Mouse (Mus musculus) MEL (cell line): ENCODE results near the gene Gm49393. TPM values are rescaled to one million over a fixed set of nuclear protein-coding genes. Genes with fewer than 3 reads are reported as not detected.

Experiments
- DNase-seq: peaks from one replicate; pipeline ENCODE4 v3.0.0; 2011; ENCODE audit warnings: low read depth, low spot score
- H3K27ac ChIP-seq: 2 replicates; pipeline ENCODE4 v1.5.1; 2012; ENCODE audit warnings: low read depth, mild to moderate bottlenecking, control low read depth, low read length, moderate library complexity; ENCODE audit not compliant: control insufficient read depth
- H3K27me3 ChIP-seq, 2 experiments: fragments of 150-350 bp in 1 of 2; sonication (generic) in 1 of 2; 2 replicates each; pipeline ENCODE4 v1.6.1; 2012; ENCODE audit warnings: low read length in 2 of 2, mild to moderate bottlenecking in 2 of 2, improper control_type of control experiment in 1 of 2, moderate library complexity in 1 of 2; ENCODE audit not compliant: insufficient read depth in 2 of 2, control insufficient read depth in 1 of 2
- H3K36me3 ChIP-seq, 2 experiments: 2 replicates each; pipeline ENCODE4 v1.6.1; 2012 to 2014; ENCODE audit warnings: low read length in 2 of 2, improper control_type of control experiment in 1 of 2, inconsistent platforms in 1 of 2, mild to moderate bottlenecking in 1 of 2; ENCODE audit not compliant: insufficient read depth in 2 of 2, control insufficient read depth in 1 of 2
- H3K4me1 ChIP-seq, 2 experiments: fragments of 150-350 bp in 1 of 2; sonication (generic) in 1 of 2; 2 replicates each; pipeline ENCODE4 v1.6.1; 2012; ENCODE audit warnings: low read length in 2 of 2, improper control_type of control experiment in 1 of 2, mild to moderate bottlenecking in 1 of 2; ENCODE audit not compliant: insufficient read depth in 2 of 2, control insufficient read depth in 1 of 2
- H3K4me3 ChIP-seq, 2 experiments: fragments of 150-350 bp in 1 of 2; sonication (generic) in 1 of 2; 2 replicates each; pipeline ENCODE4 v1.5.1; 2012; ENCODE audit warnings: low read depth in 2 of 2, low read length in 2 of 2, mild to moderate bottlenecking in 2 of 2, moderate library complexity in 2 of 2, control low read depth in 1 of 2, improper control_type of control experiment in 1 of 2; ENCODE audit not compliant: control insufficient read depth in 1 of 2, insufficient read depth in 1 of 2
- H3K79me2 ChIP-seq: 2 replicates; pipeline ENCODE4 v1.6.1; 2012; ENCODE audit warnings: mild to moderate bottlenecking, low read length, moderate library complexity; ENCODE audit not compliant: control insufficient read depth, poor library complexity, insufficient read depth
- H3K9ac ChIP-seq: 2 replicates; pipeline ENCODE4 v1.6.1; 2012; ENCODE audit warnings: low read depth, mild to moderate bottlenecking, control low read depth, low read length, moderate library complexity; ENCODE audit not compliant: control insufficient read depth, poor library complexity, severe bottlenecking
- H3K9me3 ChIP-seq: fragments of 150-350 bp; sonication (generic); replicated peaks from 2 replicates; pipeline ENCODE4 v1.6.1; 2012; ENCODE audit warnings: mild to moderate bottlenecking, low read length, improper control_type of control experiment, moderate library complexity; ENCODE audit not compliant: insufficient read depth
- SIN3A ChIP-seq: IDR thresholded peaks from 2 replicates; pipeline ENCODE4 v1.6.1; 2012; ENCODE audit warnings: low read length, improper control_type of control experiment, inconsistent platforms
- polyA plus RNA-seq, 2 experiments: library from polyadenylated mRNA; stranded (reverse) in 1 of 2; unstranded in 1 of 2; fragments of >175 nt in 1 of 2; fragments of >200 nt in 1 of 2; gene quantifications; 2 replicates each; pipeline versions ENCODE4 v1.2.1 to v1.2.4; 2012; ENCODE audit warnings: low replicate concordance in 2 of 2, low read depth in 1 of 2; ENCODE audit not compliant: insufficient read length in 2 of 2, insufficient read depth in 1 of 2, missing spikeins in 1 of 2
- total RNA-seq: library from RNA; depleted of rRNA; stranded (reverse); fragments of 300-350 nt; gene quantifications from 2 replicates; pipeline ENCODE4 v1.2.3, GENCODE M21; 2012; rRNA removed

The Gm49393 gene
- total and polyA plus RNA-seq, 3 experiments = not detected

DNA sequence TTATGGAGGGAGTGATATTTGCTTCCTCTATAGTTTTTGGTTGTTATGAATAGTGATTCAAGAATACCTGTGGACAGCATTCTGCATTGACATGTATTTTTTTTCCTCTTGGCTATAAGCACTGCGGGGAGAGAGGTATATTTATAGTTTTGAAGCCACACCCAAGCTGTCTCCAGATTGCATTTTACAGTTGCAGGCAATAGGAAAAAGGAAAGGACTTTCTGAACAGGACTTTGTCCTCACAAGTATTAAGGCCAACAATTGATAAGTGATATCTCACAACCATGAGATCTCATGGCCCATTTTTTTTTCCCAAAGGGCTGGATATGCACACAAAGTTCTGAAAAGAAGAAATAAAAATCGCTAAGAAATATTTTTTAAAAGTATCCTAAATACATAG is 125.7 kb downstream of the Gm49393 start:
- Histone ChIP-seq H3K79me2 (no peaks in the 10 kb centered on the region), H3K4me3 (no peak overlapping the region), H3K36me3 (no peaks in the 10 kb centered on the region), H3K9me3 (no peaks in the 10 kb centered on the region), H3K27me3 (no peaks in the 10 kb centered on the region), H3K27ac (no peak overlapping the region), H3K9ac (no peak overlapping the region), H3K4me1 (no peaks in the 10 kb centered on the region)
- DNase-seq = no peak
- no peak for TF ChIP-seq SIN3A

Other genes starting within 250 kb of the Gm49393 start
- not detected in 2 replicates for gene BC051665, start 149.2 kb downstream of the Gm49393 start, total RNA-seq
- gene BC051665, start 149.2 kb downstream of the Gm49393 start, polyA plus RNA-seq = not detected
- gene Ctsll3, start 132.7 kb downstream of the Gm49393 start, total RNA-seq = not detected in 2 replicates
- gene Ctsll3, start 132.7 kb downstream of the Gm49393 start, polyA plus RNA-seq = not detected
- not detected in 2 replicates for gene 4930486L24Rik, start 71.1 kb downstream of the Gm49393 start, total RNA-seq
- not detected for gene 4930486L24Rik, start 71.1 kb downstream of the Gm49393 start, polyA plus RNA-seq
- gene Gm49392, start 38.7 kb downstream of the Gm49393 start, total RNA-seq = not detected in 2 replicates
- gene Gm49392, start 38.7 kb downstream of the Gm49393 start, polyA plus RNA-seq = not detected
- gene Ctla2b, start 38.1 kb downstream of the Gm49393 start, total RNA-seq = not detected in 2 replicates
- not detected for gene Ctla2b, start 38.1 kb downstream of the Gm49393 start, polyA plus RNA-seq
- gene Tpbpb, start 30.7 kb downstream of the Gm49393 start, total RNA-seq = not detected in 2 replicates
- not detected for gene Tpbpb, start 30.7 kb downstream of the Gm49393 start, polyA plus RNA-seq
- gene Gm49391, start 981 bp upstream of the Gm49393 start, total RNA-seq = not detected in 2 replicates
- not detected for gene Gm49391, start 981 bp upstream of the Gm49393 start, polyA plus RNA-seq
- 0.49 and 0.81 TPM in 2 replicates for gene Ctla2a, start 1.0 kb upstream of the Gm49393 start, total RNA-seq
- 1 to 10 TPM in 1 of 2 experiments, not detected in 1; 1.7 TPM for gene Ctla2a, start 1.0 kb upstream of the Gm49393 start, polyA plus RNA-seq
- not detected in 2 replicates for gene Tpbpa, start 6.4 kb upstream of the Gm49393 start, total RNA-seq
- gene Tpbpa, start 6.4 kb upstream of the Gm49393 start, polyA plus RNA-seq = not detected
- gene Ctsj, start 70.4 kb upstream of the Gm49393 start, total RNA-seq = 0.20 and 0.46 TPM in 2 replicates
- under 1 TPM in 1 of 2 experiments, not detected in 1; 0.18 TPM for gene Ctsj, start 70.4 kb upstream of the Gm49393 start, polyA plus RNA-seq
- gene Ctsq, start 105.0 kb upstream of the Gm49393 start, total RNA-seq = not detected in 2 replicates
- not detected for gene Ctsq, start 105.0 kb upstream of the Gm49393 start, polyA plus RNA-seq
- gene Ctsr, start 228.7 kb upstream of the Gm49393 start, total RNA-seq = not detected in 2 replicates
- not detected for gene Ctsr, start 228.7 kb upstream of the Gm49393 start, polyA plus RNA-seq